Mouse (Mus musculus) heart, adult 2 months (tissue): ENCODE measurements at regions not wholly inside any gene's neighbourhood (a gene's known extent, or its start where the extent isn't known, plus 50 kb on each side); places are given as distances from the start of the nearest gene placed in this dataset.

Experiments
- DNase-seq, 2 experiments: peaks; one replicate each; pipeline ENCODE4 v3.0.0; 2021
- H3K27ac ChIP-seq: fragments of 200-600 bp; 2 replicates; pipeline ENCODE4 v1.8.1; 2022
- H3K27me3 ChIP-seq: fragments of 200-500 bp; 2 replicates; pipeline ENCODE4 v1.6.1; 2012; ENCODE audit warnings: mild to moderate bottlenecking, low read length, inconsistent platforms, mixed read lengths; ENCODE audit not compliant: control insufficient read depth, insufficient read depth
- H3K36me3 ChIP-seq: fragments of 200-500 bp; 2 replicates; pipeline ENCODE4 v1.6.1; 2012; ENCODE audit warnings: low read length, inconsistent platforms; ENCODE audit not compliant: control insufficient read depth, insufficient read depth
- H3K4me1 ChIP-seq: fragments of 200-500 bp; 2 replicates; pipeline ENCODE4 v1.6.1; 2011; ENCODE audit warnings: low read length; ENCODE audit not compliant: control insufficient read depth, insufficient read depth
- H3K4me3 ChIP-seq: fragments of 200-600 bp; 2 replicates; pipeline ENCODE4 v1.8.1; 2022
- H3K79me2 ChIP-seq: fragments of 200-500 bp; replicated peaks from 2 replicates; pipeline ENCODE4 v1.6.1; 2012; ENCODE audit warnings: mild to moderate bottlenecking, inconsistent platforms, low read length, moderate library complexity, mixed read lengths; ENCODE audit not compliant: control insufficient read depth, insufficient read depth
- H3K9ac ChIP-seq: fragments of 200-500 bp; 2 replicates; pipeline ENCODE4 v1.6.1; 2012; ENCODE audit warnings: low read depth, mild to moderate bottlenecking, control low read depth, inconsistent platforms, low read length, mixed read lengths
- CTCF ChIP-seq: fragments of 200-600 bp; IDR thresholded peaks from 2 replicates; pipeline ENCODE4 v1.8.1; 2022; ENCODE audit warnings: antibody characterized with exemption, mild to moderate bottlenecking, moderate library complexity
- EP300 ChIP-seq: fragments of 200-500 bp; IDR thresholded peaks from 2 replicates; pipeline ENCODE4 v1.6.1; 2011; ENCODE audit warnings: low read depth, low read length, control low read depth; ENCODE audit not compliant: insufficient read depth
- POLR2A ChIP-seq: fragments of 200-500 bp; IDR thresholded peaks from 2 replicates; pipeline ENCODE4 v1.6.1; 2011; ENCODE audit warnings: mild to moderate bottlenecking, low read depth, low read length, control low read depth; ENCODE audit not compliant: insufficient read depth
- whole genome bisulfite sequencing: fragments of 180-500 bp; shearing (Covaris S2); methylation state at CpG from one replicate; pipeline ENCODE4 v1.1.7; 2018; 5-methylcytosine and 5-hydroxymethylcytosine counted together
- intact Hi-C: fragments of 180-260 bp; cut with DNase I; formaldehyde crosslinking; loops from one replicate; pipeline ENCODE4 v1.15.1; 2025

DNA sequence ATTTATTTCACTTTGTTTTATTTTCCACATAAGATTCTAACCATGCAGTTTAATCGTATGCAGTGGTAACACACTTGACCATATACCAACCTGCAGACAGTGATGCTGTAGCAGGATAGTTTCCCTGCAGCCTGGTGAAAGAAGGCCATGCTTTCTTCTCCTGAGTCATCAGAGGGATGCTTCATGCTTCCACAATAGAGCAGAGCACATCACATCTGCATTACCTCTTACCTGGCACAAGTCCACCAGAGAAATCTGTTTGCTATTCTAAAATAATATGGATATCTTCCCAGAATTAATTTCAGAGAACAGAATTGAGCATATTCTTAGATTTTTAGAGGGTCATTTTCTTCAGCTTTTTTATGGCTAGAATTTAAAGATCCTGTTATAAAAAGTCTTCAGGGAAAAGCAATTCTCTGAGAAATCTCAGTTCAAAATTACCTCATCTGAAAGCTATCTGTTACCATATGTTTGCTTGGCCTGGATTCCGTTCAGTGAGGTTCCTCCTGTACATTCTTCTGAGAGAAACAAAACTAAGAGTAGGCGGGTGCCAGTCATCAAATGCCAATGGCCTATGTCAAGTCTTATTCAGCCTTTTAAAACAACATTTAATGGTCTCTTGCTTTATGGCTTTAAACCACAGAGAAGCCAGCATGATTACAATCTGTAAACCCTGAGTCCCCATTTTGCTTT is 87.3 kb upstream of the Arsj start:
- Histone ChIP-seq H3K27me3 (no peaks in the 10 kb centered on the region), H3K27ac (no peak overlapping the region), H3K9ac (no peak overlapping the region), H3K36me3 (no peaks in the 10 kb centered on the region), H3K4me3 (no peak overlapping the region), H3K4me1 (no peaks in the 10 kb centered on the region), H3K79me2 (no peaks in the 10 kb centered on the region)
- WGBS: 57% methylated on average over 3 of the region's 3 CpGs
- DNase-seq: no peak
- TF ChIP-seq EP300 (no peak), CTCF (no peak), POLR2A (no peak)
- intact Hi-C loops: no loop called here

DNA sequence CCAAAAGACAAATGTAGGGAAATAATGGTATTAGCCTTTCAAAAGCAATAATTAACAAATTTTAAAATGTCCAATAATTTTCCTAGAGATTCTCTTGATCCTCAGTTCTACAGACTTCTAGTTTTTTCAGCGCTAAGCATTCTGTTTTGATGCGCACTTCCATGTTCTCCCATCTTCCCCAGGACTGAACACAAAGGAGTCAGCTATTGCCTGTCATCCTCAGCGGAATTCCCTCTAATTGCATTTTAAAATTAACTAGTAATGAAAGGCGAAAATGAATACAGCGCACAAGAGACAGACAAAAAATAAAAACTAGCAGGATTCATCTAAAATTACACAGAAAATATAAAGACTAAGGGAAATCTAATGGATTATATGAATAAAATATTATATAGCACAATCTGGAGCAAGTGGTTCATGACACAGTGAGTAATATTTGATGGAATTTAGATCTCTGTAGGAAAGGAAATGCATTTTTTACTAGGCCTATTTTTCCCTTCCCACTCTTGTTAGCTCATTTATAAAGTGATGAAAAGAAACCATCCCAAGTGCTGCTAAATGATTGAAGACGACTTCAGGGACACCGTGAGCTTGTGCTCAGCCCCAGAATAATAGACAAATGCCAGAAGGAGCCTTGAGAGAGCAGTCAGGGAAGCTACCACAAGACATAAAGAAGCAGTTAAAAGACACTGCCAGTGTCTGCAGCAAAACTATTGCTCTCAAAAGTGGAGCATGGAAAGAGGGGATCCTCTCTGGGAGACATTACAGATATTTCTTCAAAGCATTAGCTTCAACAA is 79.0 kb upstream of the Arsj start:
- no peak overlapping the region for H3K27ac ChIP-seq
- 85% methylated on average over 7 of the region's 7 CpGs for WGBS
- no peaks in the 10 kb centered on the region for H3K27me3 ChIP-seq
- H3K36me3 ChIP-seq: no peaks in the 10 kb centered on the region
- H3K9ac ChIP-seq: no peak overlapping the region
- intact Hi-C loops: no loop called here
- no peaks in the 10 kb centered on the region for H3K4me1 ChIP-seq
- no peaks in the 10 kb centered on the region for H3K79me2 ChIP-seq
- DNase-seq: no peak
- no peak for TF ChIP-seq CTCF
- no peak for TF ChIP-seq POLR2A
- H3K4me3 ChIP-seq: no peak overlapping the region

DNA sequence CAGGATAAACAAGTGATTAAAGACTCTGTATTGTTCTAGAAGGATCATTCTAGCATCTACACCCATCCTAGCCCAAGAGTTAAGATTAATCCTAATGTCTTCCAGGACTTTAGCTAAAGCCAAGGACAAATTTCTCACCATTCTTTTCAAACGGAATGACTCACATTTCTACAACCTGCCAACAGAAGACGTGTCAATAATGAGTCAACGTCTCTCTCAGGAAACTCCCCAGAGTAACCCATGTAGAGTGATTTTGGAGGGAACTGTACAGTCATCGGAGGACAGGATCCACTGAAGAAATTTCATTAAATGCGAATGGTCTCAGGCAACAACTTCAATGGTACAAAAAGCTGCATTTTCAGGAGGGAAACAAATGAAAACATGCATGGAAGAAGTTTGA is 71.2 kb upstream of the Arsj start:
- WGBS: 28% methylated on average over 5 of the region's 5 CpGs
- no peak overlapping the region for H3K4me3 ChIP-seq
- intact Hi-C loops: no loop called here
- no peak overlapping the region; the same call in 1 of the 2 replicates for H3K27ac ChIP-seq
- no peaks in the 10 kb centered on the region for H3K27me3 ChIP-seq
- H3K9ac ChIP-seq: no peak overlapping the region
- no peaks in the 10 kb centered on the region for H3K79me2 ChIP-seq
- no peak for DNase-seq
- H3K4me1 ChIP-seq: no peaks in the 10 kb centered on the region
- no peaks in the 10 kb centered on the region for H3K36me3 ChIP-seq
- no peak for TF ChIP-seq POLR2A
- TF ChIP-seq EP300: no peak
- no peak for TF ChIP-seq CTCF

DNA sequence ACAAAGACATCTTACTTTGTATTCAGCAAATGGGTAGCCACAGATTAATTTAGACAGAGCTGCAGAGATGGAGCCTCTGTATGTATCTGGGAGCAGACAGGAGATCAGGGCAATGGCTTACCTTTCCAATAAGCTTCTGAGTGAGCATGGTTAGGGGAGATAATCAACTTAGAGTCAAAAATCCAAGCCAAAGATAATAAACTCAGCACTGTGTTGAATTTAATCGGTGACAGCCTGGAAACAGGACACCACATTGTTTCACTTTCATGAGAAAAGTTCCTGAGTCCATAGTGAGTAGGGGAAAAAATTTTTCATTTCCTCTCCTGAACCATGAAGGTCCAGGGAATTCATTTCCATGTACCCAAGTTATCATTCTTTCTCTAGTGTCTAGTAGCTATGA is 70.7 kb upstream of the Arsj start:
- no peaks in the 10 kb centered on the region for H3K79me2 ChIP-seq
- H3K27ac ChIP-seq: no peak overlapping the region

DNA sequence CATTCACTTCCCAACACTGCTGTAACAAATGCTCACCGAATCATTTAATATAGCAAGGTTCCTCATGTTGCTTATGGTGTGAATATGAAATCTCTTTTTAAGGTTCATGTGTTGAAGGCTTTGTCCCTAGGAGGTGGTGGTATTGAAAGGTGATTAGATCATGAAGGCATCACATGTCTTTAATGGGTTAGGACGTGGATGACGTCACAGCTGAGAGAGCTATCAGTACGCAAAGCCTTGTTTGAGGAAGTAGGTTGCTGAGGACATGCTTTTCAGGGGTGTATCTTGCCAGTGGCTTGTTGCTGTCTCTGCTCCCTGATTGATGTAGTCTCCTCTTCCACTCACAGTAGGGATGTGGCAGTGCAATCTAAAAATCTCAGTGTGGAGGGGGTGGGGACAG is 69.8 kb upstream of the Arsj start:
- no peak for TF ChIP-seq POLR2A
- no peak for TF ChIP-seq CTCF
- no peak for TF ChIP-seq EP300
- Histone ChIP-seq H3K4me3 (no peak overlapping the region), H3K79me2 (no peaks in the 10 kb centered on the region), H3K27me3 (no peaks in the 10 kb centered on the region), H3K4me1 (no peaks in the 10 kb centered on the region), H3K36me3 (no peaks in the 10 kb centered on the region), H3K9ac (no peak overlapping the region), H3K27ac (no peak overlapping the region)
- 77% methylated on average over 4 of the region's 4 CpGs for WGBS
- DNase-seq: no peak
- intact Hi-C loops: no loop called here

More for the DNA sequence above, 70.7 kb upstream of the Arsj start:
- Histone ChIP-seq H3K9ac (no peak overlapping the region), H3K36me3 (no peaks in the 10 kb centered on the region), H3K4me1 (no peaks in the 10 kb centered on the region), H3K4me3 (no peak overlapping the region), H3K27me3 (no peaks in the 10 kb centered on the region)
- WGBS: 33% methylated on average over 1 of the region's 1 CpGs
- TF ChIP-seq CTCF (no peak), EP300 (no peak), POLR2A (no peak)
- DNase-seq: no peak
- intact Hi-C loops: no loop called here

DNA sequence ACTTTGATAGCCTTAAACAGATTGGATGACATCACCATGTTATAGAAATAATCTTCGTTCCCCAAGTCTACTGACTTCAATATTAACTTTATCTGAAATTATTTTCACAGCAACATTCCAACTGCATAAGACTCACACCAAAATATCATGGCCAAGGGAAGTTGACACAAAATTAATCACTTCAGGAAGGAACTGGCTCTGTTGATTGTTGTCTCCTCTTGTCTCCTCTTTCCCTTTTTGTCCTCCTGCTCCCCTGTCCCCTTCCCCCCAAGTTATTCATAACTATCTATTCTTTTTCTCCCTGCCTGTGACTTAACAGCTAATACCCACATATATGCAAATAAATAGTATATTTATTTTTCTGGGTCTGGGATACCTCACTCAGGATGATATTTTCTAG is 67.6 kb upstream of the Arsj start:
- WGBS: 57% methylated on average over 1 of the region's 1 CpGs
- H3K27me3 ChIP-seq: no peaks in the 10 kb centered on the region
- H3K79me2 ChIP-seq: no peaks in the 10 kb centered on the region
- no peak overlapping the region for H3K4me3 ChIP-seq
- no peaks in the 10 kb centered on the region for H3K36me3 ChIP-seq
- DNase-seq: no peak
- intact Hi-C loops: no loop called here
- H3K9ac ChIP-seq: no peak overlapping the region
- no peaks in the 10 kb centered on the region for H3K4me1 ChIP-seq
- H3K27ac ChIP-seq: no peak overlapping the region
- no peak for TF ChIP-seq EP300
- no peak for TF ChIP-seq POLR2A
- no peak for TF ChIP-seq CTCF
